Mouse (Mus musculus) gastrocnemius, postnatal 10 days (tissue): ENCODE data around the gene Hirip3. TPM values are rescaled to one million over a fixed set of nuclear protein-coding genes. Genes with fewer than 3 reads are reported as not detected.
"Not testable (repeated sequence)": the region's sequence is repeated elsewhere in the genome, so short reads cannot be mapped to it uniquely, and the experiment has no call there.

Source experiments
- DNase-seq: peaks from one replicate; pipeline ENCODE4 v3.0.0; 2021; ENCODE audit warnings: mixed read lengths
- total RNA-seq, 2 experiments: library from RNA; stranded (reverse); gene quantifications; 2 replicates each; pipeline ENCODE4 v1.2.3; 2021

Gene Hirip3
- total RNA-seq, 2 experiments from 2014 or later, result 11.9 to 18.1 TPM

DNA sequence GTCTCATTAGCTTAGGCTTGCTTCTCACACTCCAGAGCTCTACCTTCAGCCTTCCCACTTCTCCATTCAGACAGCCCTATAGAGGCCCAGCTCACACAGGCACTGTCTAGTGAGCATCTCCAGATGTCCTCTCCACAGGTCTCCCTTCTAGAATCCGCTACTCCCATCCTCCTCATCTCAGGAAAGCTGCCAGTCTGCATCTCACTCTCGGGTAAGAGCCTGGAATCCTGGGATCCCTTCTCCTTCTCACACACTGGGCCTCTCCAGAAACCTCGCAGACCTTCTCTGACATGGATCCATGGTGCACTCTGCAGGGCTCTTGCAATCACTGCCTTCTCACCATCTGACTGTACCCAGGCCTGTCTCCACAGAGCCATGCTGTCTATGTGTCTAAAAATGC lies 6.1 kb upstream of the Hirip3 start:
- no peak for DNase-seq

DNA sequence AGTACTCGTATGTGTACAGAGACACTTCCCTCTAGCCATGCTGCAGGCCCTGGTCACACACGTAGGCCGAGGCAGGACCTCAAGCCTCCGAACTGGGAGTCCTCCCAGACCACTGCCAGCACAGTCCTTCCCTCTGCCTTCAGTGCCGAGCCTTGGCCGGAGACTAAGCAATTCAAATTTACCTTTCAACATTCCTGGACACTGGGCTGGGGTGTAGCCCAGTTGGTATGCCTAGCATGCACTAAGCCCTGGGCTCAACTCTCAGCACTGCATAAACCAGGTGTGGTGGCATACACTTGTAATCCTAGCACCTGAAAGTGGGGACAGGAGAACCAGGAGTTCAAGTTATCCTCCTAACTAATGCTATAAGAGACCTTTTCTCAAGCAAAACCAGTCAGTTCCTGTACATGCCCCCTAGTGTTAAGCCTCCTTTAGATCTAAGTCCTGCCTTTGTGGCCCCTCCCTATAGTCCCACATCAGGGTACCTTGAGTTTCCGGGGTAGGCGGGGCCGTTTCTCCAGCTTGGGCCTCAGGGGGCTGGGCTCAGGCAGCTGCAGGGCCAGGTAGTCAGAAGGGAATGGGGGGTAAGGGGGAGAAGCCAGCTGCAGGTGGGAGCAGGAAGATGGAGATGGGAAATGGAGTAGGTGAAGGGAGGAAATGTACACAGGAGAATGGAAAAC lies 4.9 kb upstream of the Hirip3 start:
- DNase-seq, result no peak

DNA sequence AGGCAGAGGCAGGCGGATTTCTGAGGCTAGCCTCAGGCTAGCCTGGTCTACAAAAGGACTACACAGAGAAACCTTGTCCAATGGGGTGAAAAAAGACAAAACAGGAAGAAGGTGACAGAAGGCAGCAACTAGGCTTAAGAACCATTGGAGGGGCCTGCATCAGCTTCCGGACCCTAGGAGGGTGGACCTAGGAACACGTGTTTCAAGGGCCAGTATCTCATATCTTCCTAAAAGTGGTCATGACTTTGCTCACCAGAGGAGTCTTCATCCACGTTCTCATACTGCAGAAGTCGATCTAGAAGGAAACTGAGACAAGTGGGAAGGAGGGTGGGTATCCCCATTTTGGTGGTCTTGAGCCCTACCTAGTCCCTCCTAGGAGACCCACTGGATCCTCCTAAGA lies 785 bp upstream of the Hirip3 start:
- DNase-seq, result no peak

DNA sequence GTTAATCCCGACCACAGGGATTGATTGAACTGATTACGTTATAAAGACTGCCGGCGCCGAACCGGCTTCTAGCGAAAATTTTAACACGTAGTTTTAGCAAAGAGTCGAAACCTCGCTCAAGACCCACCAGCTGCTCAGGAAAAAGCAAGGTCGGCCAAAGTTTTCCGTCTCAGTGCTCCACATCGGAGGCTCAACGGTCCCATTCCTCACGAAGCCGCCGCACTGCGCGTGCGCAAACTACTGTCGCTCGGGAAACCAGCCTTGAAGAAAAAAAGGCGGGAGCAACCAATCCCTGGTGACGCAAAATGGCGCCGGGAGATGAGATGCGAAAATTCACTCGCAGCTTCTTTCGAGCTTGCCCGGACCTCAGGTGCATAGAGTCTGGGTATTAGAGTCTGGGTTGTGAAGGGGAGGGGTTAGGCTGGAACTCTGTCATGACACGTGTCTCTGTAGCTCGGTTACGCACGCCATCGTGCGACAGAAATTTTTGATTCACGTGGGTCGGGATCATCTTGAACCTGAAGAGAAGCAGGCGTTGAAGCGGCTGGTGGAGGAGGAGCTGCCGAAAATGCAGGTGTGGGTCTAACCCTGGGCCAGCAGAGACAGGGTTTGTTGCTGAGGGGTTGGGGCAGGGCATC lies 494 bp downstream of the Hirip3 start, which contains the start of gene Ino80e:
Ino80e (minus strand) TSS at position 231 of the 638 bp plus-strand sequence.
- DNase-seq, result peak; percentile 96

DNA sequence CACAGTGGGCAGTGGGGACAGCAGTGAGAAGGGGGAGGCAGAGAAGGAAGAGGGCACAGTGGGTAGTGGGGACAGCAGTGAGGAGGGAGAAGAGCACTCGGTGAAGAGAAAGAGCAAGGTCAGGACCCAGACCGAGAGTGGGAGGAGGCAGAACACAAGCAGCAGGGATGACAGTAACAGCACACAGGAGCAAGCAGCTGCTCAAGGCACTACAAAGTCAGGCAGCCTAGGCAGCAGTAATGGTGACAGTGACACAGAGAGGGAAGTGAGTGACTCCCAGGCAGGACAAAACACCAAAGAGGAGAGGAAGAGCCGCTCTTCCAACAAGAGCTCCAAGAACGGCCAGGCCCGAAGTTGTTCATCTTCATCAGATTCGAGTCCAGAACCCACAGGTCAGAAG lies 2.0 kb downstream of the Hirip3 start:
- DNase-seq, result no peak

DNA sequence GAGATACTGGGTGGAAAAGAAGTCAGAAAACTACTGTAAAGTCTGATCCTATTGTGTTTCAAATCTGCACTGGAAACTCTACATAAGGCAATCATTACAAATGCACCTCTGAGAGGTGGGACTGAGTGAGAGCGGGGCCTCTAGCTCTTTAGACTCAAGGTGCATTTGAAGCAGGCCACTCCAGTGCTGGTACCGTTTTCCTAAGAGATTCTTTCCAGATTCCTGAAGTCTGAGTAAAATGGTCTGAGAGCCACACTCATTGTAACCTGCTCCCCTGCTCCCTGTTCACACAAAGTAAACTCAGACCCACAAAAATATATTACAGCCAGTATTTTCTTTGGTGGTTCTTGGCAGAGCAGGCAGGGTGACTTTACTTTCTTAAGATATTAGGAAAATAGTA lies 5.8 kb downstream of the Hirip3 start:
- DNase-seq, result no peak

DNA sequence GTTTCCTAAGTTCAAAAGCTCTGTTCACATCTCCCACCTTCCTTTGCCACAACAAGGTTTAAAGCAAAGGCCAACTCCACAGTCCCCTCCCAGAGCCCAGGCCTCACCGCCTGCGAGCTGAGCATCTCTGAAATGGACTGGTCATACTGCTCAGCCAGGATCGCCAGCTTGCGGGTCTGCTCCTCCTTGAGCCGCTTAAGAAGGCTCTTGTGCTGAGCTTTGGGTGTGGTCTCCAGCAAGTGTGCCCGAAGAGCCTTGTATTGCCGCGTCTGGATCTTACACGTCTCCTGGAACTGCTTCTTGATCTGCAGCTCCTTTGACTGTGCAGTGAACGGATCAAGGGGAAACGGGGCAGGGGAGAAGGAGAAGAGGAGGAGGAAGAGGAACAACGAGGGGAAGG lies 6.2 kb downstream of the Hirip3 start:
- no peak for DNase-seq

DNA sequence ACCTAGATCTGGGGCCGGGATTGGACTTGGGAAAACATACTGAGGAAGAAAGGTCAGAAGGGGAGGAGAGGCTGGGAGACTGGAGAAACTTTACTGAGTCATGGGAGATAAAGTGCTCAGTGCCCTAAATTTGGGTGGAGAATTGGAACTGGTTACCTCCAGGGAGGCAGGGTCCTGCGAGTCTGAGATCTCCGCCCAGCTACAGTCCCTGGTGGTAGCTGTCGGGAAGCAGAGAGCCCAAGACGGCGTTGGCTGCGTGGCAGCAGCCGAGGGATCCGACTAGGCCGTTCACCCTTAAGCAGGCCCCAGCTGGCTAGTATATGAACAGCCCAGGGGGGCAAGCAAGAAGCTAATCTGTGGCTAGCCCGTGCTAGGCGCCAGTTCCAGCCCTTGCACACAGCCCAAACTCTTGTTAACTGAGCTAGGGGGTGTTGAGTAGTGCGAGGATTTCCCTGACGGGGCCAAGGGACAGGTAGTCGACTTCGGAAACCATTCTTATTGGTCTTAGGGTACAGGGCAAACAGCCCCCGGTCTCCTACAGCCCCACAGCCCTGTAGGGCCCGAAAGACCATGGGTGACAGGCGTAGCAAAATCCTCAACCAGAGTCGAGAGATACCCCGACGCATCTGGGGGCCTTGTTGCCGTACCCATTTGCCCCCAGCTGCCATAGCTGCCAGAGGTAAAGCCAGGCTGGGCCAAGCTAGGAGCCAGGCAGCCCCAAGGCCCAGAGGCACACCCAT lies 8.2 kb downstream of the Hirip3 start:
- no peak for DNase-seq

DNA sequence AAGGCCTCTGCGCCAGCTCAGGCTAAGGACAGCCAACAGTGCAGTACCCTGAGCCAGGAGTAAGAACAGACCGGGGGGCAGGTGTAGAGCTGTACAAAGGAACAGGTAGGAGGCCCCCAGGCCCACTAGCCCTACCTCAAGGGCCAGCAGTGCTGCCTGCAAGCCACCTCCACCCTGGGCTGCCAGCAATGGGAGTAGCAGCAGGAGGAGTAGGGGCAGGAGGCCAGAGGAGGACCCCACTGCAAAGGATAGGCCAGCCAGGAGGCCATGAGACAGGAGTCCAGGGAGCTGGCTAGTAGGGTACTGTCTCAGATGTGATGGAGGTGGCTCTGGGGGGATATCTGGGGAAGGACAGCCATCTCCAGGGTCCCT lies 8.7 kb downstream of the Hirip3 start:
- no peak for DNase-seq

DNA sequence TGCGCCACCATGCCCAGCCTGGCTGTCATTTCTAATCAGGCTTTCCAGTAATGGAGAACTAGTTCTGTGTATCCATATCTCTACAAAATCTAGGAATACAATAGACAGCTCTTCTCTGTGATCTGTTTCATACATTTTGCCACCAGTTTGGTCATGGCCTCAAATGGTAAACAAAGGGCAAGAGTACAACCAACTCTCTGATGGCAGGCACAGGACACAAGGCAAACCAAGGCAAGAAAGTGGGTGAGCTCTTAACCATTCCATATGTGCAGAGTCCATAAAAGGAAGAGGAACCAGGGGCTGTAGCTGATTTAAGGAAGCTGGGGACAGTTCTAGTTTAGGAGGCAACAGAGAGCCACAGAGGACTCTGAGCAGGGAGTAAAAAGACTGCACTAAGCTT lies 15.5 kb downstream of the Hirip3 start:
- DNase-seq, result no peak

DNA sequence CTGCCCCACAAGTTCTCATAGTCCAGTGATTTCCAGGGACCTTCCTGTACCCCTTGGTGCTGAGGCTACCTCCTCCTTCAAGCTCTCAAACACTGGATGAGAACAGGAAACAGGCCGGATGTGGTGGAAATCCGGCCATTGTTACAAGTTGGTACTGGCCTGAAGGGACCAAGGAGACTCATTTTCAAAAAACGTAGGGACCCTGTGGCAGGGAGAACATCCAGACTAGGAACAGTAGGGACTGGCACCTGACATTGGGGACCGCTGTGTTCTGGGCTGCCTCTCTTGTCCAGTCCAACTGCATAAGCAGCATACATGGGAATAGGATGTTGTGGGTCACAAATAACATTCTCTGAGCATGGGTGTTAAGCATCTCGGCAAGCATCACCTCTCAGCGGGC lies 19.3 kb downstream of the Hirip3 start:
- no peak for DNase-seq

DNA sequence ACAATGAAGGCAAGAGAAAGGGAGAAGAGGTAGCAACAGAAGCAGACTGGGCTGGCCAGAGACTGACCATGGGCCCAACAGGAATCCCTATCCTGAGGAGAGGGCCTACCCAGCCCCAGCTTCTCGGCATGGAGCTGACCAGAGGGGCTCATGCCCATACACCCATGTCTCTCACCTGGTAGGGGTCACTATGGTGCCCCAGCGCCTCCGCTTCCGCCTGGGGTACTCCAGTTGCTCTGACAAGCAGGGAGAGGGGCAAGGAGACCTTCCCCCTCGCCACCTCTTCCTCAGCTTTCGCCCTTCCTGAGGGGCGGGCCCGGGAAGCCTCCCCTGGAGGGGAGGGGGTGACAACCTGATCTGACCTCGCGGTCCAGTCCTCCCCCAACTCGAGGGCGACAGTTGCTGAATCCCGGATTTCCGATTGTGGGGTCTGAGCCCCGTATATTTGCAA lies 22.0 kb downstream of the Hirip3 start:
- peak; percentile 32 for DNase-seq

DNA sequence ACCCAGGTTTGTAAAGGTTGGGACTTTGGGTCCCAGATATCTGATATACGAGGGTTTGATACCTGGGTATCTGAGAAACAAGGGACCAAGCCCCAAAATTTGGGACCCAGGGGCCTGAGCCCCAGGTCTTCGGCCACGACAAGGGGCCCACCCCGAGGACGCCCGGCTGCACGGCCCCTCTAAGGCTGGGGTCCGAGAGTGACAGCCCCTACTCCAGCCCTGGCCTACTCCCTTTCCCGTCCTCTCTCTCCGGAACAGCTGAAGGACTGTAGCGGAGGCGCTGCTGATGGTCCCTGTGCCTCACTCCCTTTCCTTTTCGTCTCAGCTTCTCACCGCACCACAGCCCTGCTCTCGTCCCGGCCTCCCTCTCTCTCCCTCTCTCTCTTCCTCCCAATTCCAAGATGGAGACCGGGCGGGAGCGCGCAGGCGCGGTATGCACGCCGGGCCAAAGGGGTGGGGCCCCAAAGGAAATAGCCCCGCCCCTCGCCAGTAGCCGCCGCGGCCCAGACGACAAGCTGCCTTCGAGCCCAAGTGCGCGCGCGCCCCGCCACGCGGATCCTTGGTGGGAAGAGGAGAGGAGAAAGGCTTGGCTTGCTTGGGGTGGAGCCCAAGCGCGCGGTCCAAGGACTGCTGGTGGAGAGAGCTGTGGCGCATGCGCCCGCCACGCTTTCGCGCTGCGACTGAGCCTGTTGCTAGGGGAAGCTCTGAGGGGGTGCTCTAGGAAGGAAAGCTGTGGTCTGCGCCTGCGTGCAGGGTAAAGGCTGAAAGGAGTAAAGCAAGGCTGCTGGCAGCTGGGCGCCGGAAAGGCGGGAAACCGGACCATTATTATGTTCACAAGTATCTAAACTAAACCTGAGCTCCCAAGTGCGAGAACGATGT lies 22.8 kb downstream of the Hirip3 start, which contains the start of gene Taok2:
Taok2 (minus strand) TSS at position 418 of the 879 bp plus-strand sequence.
- DNase-seq, result peak; percentile 97

DNA sequence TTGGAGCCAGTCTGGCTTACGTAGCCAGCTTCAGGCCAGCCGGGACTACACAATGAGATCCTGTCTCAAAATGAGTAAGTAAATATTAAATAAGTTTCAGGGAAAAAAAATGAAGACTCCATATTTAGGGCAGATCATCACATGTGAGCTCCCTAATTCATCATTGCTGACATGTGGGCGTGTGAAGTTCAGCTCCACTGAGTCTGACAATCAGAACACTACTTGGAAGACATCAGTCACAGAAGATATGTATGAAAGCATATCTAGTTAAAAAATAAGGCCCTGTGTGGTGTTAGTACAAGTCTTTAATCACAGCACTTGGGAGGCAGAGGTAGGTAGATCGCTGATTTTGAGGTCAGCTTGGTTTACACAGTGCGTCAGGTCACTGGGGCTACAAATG lies 25.5 kb downstream of the Hirip3 start:
- DNase-seq, result no peak

DNA sequence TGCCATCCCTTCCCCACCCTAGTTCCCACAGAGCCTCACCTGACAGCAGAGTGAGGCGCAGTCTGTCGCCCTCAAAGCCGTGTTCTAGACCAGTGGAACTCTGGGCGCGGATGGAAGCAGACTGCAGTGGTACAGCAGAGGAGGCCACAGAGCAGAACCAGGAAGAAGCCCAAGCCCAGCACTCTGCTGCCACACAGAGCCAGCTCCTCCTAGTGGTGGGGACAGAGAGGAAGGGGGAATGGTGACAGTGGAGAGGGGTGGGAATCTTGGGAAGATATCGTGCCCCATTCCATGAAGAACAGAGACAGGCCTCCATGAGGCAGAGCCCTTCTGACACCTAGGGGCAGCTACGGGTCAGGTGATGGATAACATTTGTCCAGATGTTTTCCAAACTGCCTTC lies 27.1 kb downstream of the Hirip3 start:
- no peak for DNase-seq

DNA sequence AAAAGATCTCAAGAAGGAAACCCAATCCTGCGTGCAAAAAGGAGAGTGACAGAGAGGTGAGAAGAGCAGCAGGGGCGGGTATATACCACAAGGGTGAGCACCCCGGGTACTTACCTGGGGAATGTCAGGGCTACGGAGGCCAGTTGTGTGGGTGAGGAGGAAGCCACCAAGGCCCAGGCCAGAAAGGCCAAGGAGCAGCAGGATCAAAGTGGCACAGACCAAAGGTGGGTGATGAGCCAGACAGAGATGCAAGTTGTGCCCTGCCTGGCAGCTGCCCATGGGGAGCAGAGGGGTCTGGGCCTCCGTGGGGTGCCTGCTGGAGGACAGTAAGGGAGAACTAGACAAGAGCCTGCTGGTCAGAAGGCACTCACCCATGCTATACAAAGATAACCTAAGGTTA lies 35.1 kb downstream of the Hirip3 start:
- no peak for DNase-seq

DNA sequence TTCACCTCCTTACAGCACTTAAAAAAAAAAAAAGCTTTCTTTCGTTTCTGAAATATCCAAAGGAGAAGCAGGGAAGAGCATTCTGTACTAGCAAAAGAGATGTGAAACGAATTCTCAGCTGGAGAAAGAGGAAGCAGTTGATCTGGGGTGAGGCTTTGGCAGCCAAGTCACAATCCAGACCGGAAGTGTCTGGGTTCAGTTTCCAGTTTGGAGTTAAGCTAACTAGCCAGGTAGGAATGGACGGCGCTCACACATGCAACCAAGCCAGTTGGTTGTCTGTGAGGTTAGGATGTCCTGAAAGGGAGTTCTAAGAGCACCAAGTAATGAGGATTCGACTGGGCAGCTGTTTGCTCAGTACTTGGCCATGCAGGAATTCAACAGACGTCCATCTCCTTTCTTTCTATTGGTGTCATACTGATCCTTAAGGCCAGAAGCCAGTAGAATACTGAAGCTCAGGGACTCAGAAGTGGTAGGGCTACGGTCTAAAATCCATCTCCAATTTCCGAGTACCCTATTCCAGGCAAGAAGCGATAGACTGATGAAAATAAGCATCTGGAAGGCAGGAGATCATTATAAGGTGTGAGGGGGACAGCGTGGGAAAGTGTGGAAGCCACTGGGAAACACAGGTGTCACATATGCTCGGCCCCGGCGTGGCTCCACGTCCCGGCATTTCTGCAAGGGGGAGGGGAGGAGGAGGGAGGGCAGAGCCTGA lies 35.8 kb downstream of the Hirip3 start:
- DNase-seq, result no peak

DNA sequence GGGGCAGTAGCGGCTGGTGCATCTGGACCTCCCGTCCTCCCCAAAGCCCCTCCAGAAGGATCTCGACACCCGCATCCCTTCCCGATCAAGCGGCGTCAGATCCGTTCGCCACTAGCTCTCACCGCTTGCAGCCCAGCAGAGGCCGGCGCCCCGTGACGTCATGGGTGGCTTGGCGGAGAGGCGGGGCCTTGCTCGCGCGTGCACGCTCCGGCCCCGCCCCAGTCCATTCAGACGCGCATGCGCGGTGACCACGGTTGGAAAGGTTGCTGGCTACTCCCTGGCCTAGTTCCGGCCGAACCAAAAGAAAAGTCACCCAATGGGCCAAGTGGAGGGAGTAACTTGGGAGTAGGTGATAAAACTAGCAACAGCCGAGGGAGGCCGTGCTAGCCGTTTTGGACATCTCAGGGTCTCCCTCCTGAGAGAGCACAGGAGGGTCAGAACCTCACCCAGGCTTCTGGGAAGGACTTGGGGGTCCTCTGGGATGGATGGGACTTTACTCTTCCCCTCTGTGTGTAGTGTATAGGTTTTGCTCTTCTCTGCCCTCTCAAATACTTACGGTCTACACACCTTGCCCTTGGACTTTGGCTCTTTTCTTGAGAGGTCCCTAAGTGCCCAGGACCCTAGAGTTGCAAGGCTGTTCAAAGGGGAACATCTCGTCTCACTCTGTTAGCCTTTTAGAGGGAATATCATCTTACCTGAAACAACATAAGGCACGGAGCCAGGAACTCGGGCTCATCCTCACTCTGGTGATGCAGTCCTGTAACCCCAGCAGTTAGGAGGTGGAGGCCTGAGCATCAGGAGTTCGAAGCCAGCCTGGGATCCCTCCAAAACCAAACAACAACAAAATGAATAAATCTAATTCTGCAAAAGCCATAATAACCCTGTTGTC lies 36.6 kb downstream of the Hirip3 start:
- DNase-seq, result peak; percentile 100

DNA sequence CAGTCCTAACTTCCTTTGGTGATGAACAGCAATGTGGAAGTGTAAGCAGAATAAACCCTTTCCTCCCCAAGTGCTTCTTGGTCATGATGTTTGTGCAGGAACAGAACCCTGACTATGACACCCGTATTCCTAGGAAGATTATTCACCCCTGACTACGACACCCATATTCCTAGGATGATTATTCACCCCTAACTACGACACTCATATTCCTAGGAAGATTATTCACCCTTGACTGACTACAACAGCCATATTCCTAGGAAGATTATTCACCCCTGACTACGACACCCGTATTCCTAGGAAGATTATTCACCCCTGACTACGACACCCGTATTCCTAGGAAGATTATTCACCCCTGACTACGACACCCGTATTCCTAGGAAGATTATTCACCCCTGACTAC lies 38.0 kb downstream of the Hirip3 start:
- not testable (repeated sequence) for DNase-seq

DNA sequence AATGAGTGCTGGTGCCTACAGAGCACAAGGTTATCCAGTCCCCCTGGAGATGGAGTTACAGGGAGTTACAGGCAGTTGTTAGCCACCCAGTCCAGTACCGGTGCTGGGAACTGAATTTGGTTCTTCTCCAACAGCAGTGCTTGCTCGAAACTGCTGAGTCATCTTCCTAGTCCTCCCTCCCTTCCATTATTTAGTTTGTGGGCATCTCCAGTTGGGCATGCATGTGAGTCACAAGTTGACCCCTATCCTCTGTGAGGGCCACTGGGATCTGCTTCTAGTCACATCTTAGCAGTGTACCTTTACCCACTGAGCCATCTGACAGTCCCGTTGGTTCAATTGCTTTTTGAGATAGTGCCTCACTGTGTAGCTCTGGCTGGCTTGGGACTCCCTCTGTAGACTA lies 43.8 kb downstream of the Hirip3 start:
- no peak for DNase-seq

DNA sequence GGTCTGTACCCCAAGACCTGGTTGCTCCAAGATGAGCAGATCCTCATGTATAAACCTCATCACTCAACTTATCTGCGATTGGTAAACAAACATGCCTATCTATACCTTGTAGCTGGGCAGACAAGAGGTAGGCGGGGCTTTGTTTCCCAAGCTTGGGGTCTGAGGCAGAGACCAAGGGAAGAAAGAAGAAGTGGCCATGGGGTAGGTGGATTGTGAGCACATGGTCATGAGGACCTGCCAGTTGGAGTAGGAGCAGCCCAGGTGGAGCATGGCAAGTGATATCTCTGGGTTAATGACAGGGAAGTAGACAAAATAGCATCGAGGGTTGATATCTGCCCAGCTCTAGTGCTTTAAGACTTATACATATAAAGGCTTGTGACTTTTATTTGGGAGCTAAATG lies 53.1 kb downstream of the Hirip3 start:
- no peak for DNase-seq
